In the genomic region with DNA sequence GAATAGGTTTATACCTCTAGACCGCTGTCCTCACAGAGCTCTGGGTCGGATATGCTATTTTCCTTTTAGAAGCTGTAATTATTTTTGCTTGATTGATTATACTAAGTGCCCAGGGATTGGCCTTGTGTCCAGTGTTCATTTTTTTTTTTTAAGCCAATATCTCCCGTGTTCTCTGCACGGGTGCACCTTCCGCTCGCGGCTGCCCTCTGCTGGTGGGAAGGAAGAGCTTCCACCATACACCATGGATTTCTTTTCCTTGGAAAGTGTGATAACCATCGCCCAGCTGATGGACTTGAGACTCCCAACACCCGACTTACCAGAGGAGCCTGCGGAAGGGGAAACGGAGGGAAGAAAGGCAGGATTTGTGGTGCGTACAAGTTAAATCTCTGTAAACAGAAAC, we compare ENCODE assay signal across 8 mouse cellular contexts. TPM values are rescaled to one million over a fixed set of nuclear protein-coding genes. Genes with fewer than 3 reads are reported as not detected.
A peak's percentile ranks its signal among the peaks of the same experiment; 100 is the strongest.
DNase-seq lines count a peak whose midpoint lies in the region; ATAC-seq and TF ChIP-seq lines count a peak whose summit lies in the region.
"Had no signal": no experiment of that assay in that cellular context is flagged by ENCODE, and none has a peak within 500 bp of the region (broad histone marks: within the 10 kb centered on the region; RNA-seq: fewer than 3 reads in every experiment).

No protein-coding gene starts in this region.

- H3K4me3 ChIP-seq in C2C12 (ENCODE audit: insufficient read depth, poor library complexity, severe bottlenecking): no peak overlapping the region
- no peak overlapping the region for H3K4me3 ChIP-seq in cerebellum, adult 2 months (replicated peaks; ENCODE audit: insufficient read depth, low read depth, low read length)
- H3K4me3 ChIP-seq in gastrocnemius, adult 2 months: peak overlapping the region; percentile 50
- peak overlapping the region; percentile 34 for H3K4me3 ChIP-seq in lung, embryonic 16.5 days (ENCODE audit: low read length)

- 28% methylated on average over 12 of the region's 12 CpGs for WGBS in cerebellum, adult 2 months
- WGBS in lung, embryonic 16.5 days: 18% methylated on average over 12 of the region's 12 CpGs

- ATAC-seq in lung, embryonic 16.5 days (ENCODE audit: low read depth): 0 out of 2 replicates have a peak, but pooled peaks have one; percentile 24

- peak; percentile 69 for TF ChIP-seq CTCF in C2C12 (IDR thresholded peaks at IDR 0.05; ENCODE audit: control insufficient read depth, insufficient read depth, insufficient read length)
- TF ChIP-seq CTCF in cerebellum, adult 2 months (IDR thresholded peaks at IDR 0.05; ENCODE audit: borderline replicate concordance, insufficient read depth, low read depth, low read length): peak; percentile 75
- TF ChIP-seq CTCF in gastrocnemius, adult 2 months (IDR thresholded peaks at IDR 0.05): peak; percentile 91

- no peaks in the 10 kb centered on the region for H3K9me3 ChIP-seq in lung, embryonic 16.5 days (ENCODE audit: control insufficient read depth, low read length)

- H3K27ac ChIP-seq in cerebellum, adult 2 months (ENCODE audit: insufficient read depth, low read length): no peak overlapping the region
- no peak overlapping the region for H3K27ac ChIP-seq in gastrocnemius, adult 2 months
- H3K27ac ChIP-seq in lung, embryonic 16.5 days (ENCODE audit: low read length): no peak overlapping the region

- H3K4me1 ChIP-seq in cerebellum, adult 2 months (ENCODE audit: control insufficient read depth, insufficient read depth, low read length): no peaks in the 10 kb centered on the region
- H3K4me1 ChIP-seq in lung, embryonic 16.5 days (replicated peaks; ENCODE audit: control insufficient read depth, insufficient read depth, low read length): peaks cover 8% of the 10 kb centered on the region

- no peaks in the 10 kb centered on the region for H3K79me2 ChIP-seq in C2C12 (ENCODE audit: control insufficient read depth, insufficient read depth)

- no peaks in the 10 kb centered on the region for H3K79me3 ChIP-seq in C2C12 (ENCODE audit: low read depth)

- H3ac ChIP-seq in C2C12 (ENCODE audit: control insufficient read depth, insufficient read length, low read depth): no peak overlapping the region

- no peak for TF ChIP-seq POLR2A in cerebellum, adult 2 months (IDR thresholded peaks at IDR 0.05; ENCODE audit: borderline replicate concordance, insufficient read depth, low read length)

- peak; percentile 75 for DNase-seq in ES-CJ7 (ENCODE audit: low read depth, low spot score)
- DNase-seq in cerebellum, adult 2 months: peak; percentile 50 to 64
- DNase-seq in gastrocnemius, adult 2 months: peak; percentile 77
- DNase-seq in kidney, adult 11 months: peak; percentile 45
- peak; percentile 77 for DNase-seq in right cerebral cortex, postnatal 14 days

- intact Hi-C loops in gastrocnemius, adult 2 months (cut with DNase I): loop anchor here (5.0 kb wide), 1 partner anchor 77 kb away; no protein-coding TSS in a partner anchor

- no peaks in the 10 kb centered on the region for H3K27me3 ChIP-seq in C2C12 (ENCODE audit: control insufficient read depth, insufficient read depth, insufficient read length)
- H3K27me3 ChIP-seq in cerebellum, adult 2 months (ENCODE audit: control insufficient read depth, insufficient read depth, low read length): no peaks in the 10 kb centered on the region
- no peaks in the 10 kb centered on the region for H3K27me3 ChIP-seq in lung, embryonic 16.5 days (ENCODE audit: control insufficient read depth, insufficient read depth, low read depth, low read length)

- H3K9ac ChIP-seq in lung, embryonic 16.5 days (ENCODE audit: low read length): no peak overlapping the region

- H3K36me3 ChIP-seq in C2C12 (ENCODE audit: control insufficient read depth, insufficient read depth): no peaks in the 10 kb centered on the region
- H3K36me3 ChIP-seq in lung, embryonic 16.5 days (ENCODE audit: control insufficient read depth, insufficient read depth, low read length): no peaks in the 10 kb centered on the region; the same call in 1 of the 2 replicates

- peak overlapping the region; percentile 58 for H3K4me2 ChIP-seq in lung, embryonic 16.5 days (ENCODE audit: low read depth, low read length)

TF ChIP-seq in C2C12, 6 proteins besides CTCF, POLR2A, EP300 and RAD21:
- TF ChIP-seq CEBPB (IDR thresholded peaks at IDR 0.05; ENCODE audit: low read depth) (no peak), MYOD1 (IDR thresholded peaks at IDR 0.05; ENCODE audit: control insufficient read depth, insufficient read length, low read depth) (no peak), MYOG (IDR thresholded peaks at IDR 0.05; ENCODE audit: control insufficient read depth, extremely low read depth, insufficient read length) (no peak), USF1 (IDR thresholded peaks at IDR 0.05; ENCODE audit: low read depth) (no peak), FOSL1 (IDR thresholded peaks at IDR 0.05; ENCODE audit: insufficient read depth, low read length, poor library complexity, severe bottlenecking) (no peak), MAX (IDR thresholded peaks at IDR 0.05) (no peak)

RNA-seq across cellular contexts. Expression of a gene that starts 3.0 kb away (rescaled TPM):
- not detected for polyA plus RNA-seq in C2C12 (2012; fragmentation: generic; extraction: Trizol)
- polyA plus RNA-seq in cerebellum, adult 2 months (2012; rRNA removed): not detected in 2 replicates
- total RNA-seq in gastrocnemius, adult 2 months (2021): not detected
- polyA plus RNA-seq in lung, embryonic 16.5 days (2015; fragmentation: Nextera tagmentation; extraction: Ambion mirVana): not detected in 2 replicates
- polyA plus RNA-seq: gonadal fat pad, adult 2 months had no signal

RNA-seq across cellular contexts. Expression of a gene that starts 28.3 kb away (rescaled TPM):
- 58.9 TPM for polyA plus RNA-seq in C2C12 (2012; fragmentation: generic; extraction: Trizol)
- polyA plus RNA-seq in cerebellum, adult 2 months (2012; rRNA removed): 73.8 and 78.5 TPM in 2 replicates
- total RNA-seq in gastrocnemius, adult 2 months (2021): 10 to 100 TPM; 62.6 to 68.7 TPM
- 58.6 and 60.8 TPM in 2 replicates for polyA plus RNA-seq in lung, embryonic 16.5 days (2015; fragmentation: Nextera tagmentation; extraction: Ambion mirVana)

RNA-seq across cellular contexts. Expression of a gene that starts 39.1 kb away (rescaled TPM):
- not detected for polyA plus RNA-seq in C2C12 (2012; fragmentation: generic; extraction: Trizol)
- 1,650 and 1,724 TPM in 2 replicates for polyA plus RNA-seq in cerebellum, adult 2 months (2012; rRNA removed)
- total RNA-seq in gastrocnemius, adult 2 months (2021): 100 to 1,000 TPM in 1 of 2 experiments, 10 to 100 TPM in 1; 83.5 to 151 TPM
- 433 and 435 TPM in 2 replicates for polyA plus RNA-seq in lung, embryonic 16.5 days (2015; fragmentation: Nextera tagmentation; extraction: Ambion mirVana)

RNA-seq across cellular contexts. Expression of a gene that starts 52.7 kb away (rescaled TPM):
- polyA plus RNA-seq in C2C12 (2012; fragmentation: generic; extraction: Trizol): 7.4 TPM
- 27.7 and 29.2 TPM in 2 replicates for polyA plus RNA-seq in cerebellum, adult 2 months (2012; rRNA removed)
- 1 to 10 TPM; 8.6 to 9.2 TPM for total RNA-seq in gastrocnemius, adult 2 months (2021)
- polyA plus RNA-seq in lung, embryonic 16.5 days (2015; fragmentation: Nextera tagmentation; extraction: Ambion mirVana): 5.3 and 6.2 TPM in 2 replicates

Comparison
In these comparisons a context has a peak if more than half of its experiments do, and no peak if none do; other contexts are left out.
1. H3K4me3 ChIP-seq: peak in gastrocnemius, adult 2 months (single experiment) and lung, embryonic 16.5 days (single experiment); none in C2C12 (single experiment) and cerebellum, adult 2 months (single experiment).
2. RNA of a gene that starts 39.1 kb away (polyA plus RNA-seq): 1,650 to 1,724 TPM in cerebellum, adult 2 months and 433 to 435 TPM in lung, embryonic 16.5 days; not detected in C2C12 (single experiment); every median in the first group is over 100 times any median in the second.
3. Peak in every context shown above with its lines, with median percentiles within 50 percentile points of each other: CTCF ChIP-seq and DNase-seq.